Mouse (Mus musculus) embryonic fibroblast, embryonic 13.5 days (primary cell): ENCODE results near the gene Sh3pxd2b.

Source experiments
- CTCF ChIP-seq: IDR thresholded peaks from 2 replicates; pipeline ENCODE4 v1.5.1; 2011; ENCODE audit warnings: mild to moderate bottlenecking, control low read depth, low read length, moderate library complexity, borderline replicate concordance; ENCODE audit not compliant: insufficient read depth
- POLR2A ChIP-seq: IDR thresholded peaks from 2 replicates; pipeline ENCODE4 v1.6.1; 2011; ENCODE audit warnings: low read depth, mild to moderate bottlenecking, control low read depth, low read length, moderate library complexity

DNA sequence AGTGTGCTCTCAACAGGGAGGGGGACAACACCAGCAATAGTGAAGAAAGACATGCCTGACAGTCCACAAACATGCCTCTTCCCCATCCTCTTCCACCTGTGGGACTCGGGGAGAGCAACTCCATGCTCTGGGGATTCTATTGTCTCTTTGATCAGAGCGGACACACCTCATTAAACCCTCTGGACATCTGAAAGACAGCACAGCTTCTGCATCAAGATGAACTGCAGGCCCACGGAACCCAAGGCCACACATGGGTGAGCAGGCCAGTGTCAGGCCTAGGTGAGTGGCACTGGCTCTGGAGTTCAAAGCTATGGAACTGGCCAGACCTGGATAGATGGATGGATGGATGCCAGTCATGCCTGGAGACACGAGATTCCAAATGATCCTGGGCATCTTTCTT lies 38.2 kb upstream of the Sh3pxd2b start:
- no peak for TF ChIP-seq CTCF
- no peak for TF ChIP-seq POLR2A
